Mouse (Mus musculus): Measurements from ENCODE around the gene Cchcr1. TPM values are rescaled to one million over a fixed set of nuclear protein-coding genes. Genes with fewer than 3 reads are reported as not detected.
"Not testable (repeated sequence)": the region's sequence is repeated elsewhere in the genome, so short reads cannot be mapped to it uniquely, and the experiment has no call there.

Cchcr1 gene
- 3.0 and 3.5 TPM in 2 replicates for polyA plus RNA-seq (2015; fragmentation: Nextera tagmentation; extraction: Ambion mirVana)

DNA sequence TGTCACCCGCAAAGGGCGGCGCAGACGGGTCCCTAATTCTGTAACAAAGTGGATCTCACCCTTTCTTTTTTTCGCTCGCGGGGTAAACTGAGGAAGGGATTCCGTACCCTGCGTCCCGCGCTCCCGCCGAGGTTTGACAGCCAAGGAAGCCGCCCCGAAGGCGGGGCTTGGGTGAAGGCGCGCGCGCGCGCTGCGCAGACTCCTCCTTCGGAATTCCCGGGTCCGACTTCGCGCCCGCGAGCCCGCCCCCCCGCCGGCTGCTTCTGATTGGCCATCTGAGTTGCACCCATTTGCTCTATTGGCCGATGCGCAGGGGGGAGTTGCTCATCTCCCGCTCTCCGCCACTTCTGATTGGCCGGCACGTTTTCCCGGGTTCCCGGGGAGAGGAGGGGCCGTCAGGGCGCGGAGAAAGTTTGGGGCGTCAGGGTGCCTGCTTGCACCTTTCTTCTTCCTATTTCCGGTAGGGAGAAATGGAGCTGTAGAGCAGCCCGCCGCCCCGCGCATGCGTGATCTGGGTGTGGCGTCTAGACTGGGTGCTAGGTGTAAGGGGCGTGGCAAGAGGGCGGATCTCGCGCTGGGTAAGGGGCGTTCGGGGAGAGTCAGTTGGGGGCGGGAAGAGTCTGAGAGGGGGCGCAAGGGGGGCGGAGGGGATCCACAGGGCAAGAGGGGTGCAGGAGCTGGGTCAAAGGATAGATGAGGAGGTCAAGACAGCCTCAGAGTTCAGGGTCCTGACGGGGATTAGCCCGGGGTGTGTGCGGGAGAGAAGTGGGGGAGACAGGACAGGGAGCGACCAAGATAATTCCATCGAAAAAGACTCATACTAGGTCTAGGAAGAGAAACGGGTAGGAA lies at the start of gene Cchcr1, which contains the start of gene Tcf19:
TSS of gene Cchcr1 (plus strand) at position 449 of the 849 bp plus-strand sequence.
TSS of gene Tcf19 (minus strand) at position 173 of the 849 bp plus-strand sequence.
- WGBS (ENCODE audit: insufficient replicate concordance): under 1% methylated on average over 64 of the region's 67 CpGs
- DNase-seq: peak; percentile 98
- TF ChIP-seq EP300 (IDR thresholded peaks at IDR 0.05; ENCODE audit: low read depth): peak; percentile 84
- no peak for TF ChIP-seq CTCF (IDR thresholded peaks at IDR 0.05; ENCODE audit: low read depth)
- Histone ChIP-seq H3K4me3 (ENCODE audit: low read depth, low read length) (peak within 1 kb of the TSS; percentile 76), H3K27me3 (ENCODE audit: insufficient read depth, low read length) (no peaks in the 10 kb centered on the region), H3K36me3 (replicated peaks; ENCODE audit: insufficient read depth, low read length) (peaks cover 20% of the 10 kb centered on the region), H3K27ac (ENCODE audit: low read depth) (peak within 1 kb of the TSS; percentile 66; the same call in 1 of the 2 replicates), H3K4me2 (ENCODE audit: low read depth, low read length) (peak within 1 kb of the TSS; percentile 98), H3K9ac (replicated peaks) (peak within 1 kb of the TSS; percentile 72), H3K9me3 (ENCODE audit: low read length) (no peaks in the 10 kb centered on the region), H3K4me1 (ENCODE audit: insufficient read depth) (peaks cover 22% of the 10 kb centered on the region)
- ATAC-seq: peak; percentile 98

DNA sequence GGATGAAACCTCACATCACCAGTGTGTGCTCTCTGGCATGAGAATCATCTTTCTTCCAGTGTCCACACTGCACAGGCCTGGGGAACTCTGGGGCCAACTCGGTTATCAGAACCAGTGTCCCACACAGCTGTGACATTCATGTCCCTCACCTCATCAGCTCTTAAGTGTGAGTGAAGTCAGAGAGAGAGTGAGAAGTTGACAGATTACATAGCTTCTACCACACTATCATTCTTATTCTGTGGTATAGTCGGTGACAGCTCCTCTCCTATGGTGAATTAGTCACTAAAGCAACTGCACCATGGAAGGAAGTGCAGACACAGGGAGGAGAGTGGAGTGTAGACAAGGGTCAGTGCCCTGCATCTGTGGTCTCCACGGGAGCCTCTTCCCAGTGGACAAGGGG lies 48.0 kb upstream of the Cchcr1 start:
- not testable (repeated sequence) for H3K9ac ChIP-seq (replicated peaks); ATAC-seq; H3K9me3 ChIP-seq (ENCODE audit: low read length); H3K27ac ChIP-seq (ENCODE audit: low read depth); H3K4me2 ChIP-seq (ENCODE audit: low read depth, low read length); H3K4me1 ChIP-seq (ENCODE audit: insufficient read depth); DNase-seq; H3K4me3 ChIP-seq (ENCODE audit: low read depth, low read length); H3K36me3 ChIP-seq (replicated peaks; ENCODE audit: insufficient read depth, low read length)
- peaks cover 19% of the 10 kb centered on the region for H3K27me3 ChIP-seq (ENCODE audit: insufficient read depth, low read length)
- WGBS (ENCODE audit: insufficient replicate concordance): 45% methylated on average over 3 of the region's 3 CpGs

DNA sequence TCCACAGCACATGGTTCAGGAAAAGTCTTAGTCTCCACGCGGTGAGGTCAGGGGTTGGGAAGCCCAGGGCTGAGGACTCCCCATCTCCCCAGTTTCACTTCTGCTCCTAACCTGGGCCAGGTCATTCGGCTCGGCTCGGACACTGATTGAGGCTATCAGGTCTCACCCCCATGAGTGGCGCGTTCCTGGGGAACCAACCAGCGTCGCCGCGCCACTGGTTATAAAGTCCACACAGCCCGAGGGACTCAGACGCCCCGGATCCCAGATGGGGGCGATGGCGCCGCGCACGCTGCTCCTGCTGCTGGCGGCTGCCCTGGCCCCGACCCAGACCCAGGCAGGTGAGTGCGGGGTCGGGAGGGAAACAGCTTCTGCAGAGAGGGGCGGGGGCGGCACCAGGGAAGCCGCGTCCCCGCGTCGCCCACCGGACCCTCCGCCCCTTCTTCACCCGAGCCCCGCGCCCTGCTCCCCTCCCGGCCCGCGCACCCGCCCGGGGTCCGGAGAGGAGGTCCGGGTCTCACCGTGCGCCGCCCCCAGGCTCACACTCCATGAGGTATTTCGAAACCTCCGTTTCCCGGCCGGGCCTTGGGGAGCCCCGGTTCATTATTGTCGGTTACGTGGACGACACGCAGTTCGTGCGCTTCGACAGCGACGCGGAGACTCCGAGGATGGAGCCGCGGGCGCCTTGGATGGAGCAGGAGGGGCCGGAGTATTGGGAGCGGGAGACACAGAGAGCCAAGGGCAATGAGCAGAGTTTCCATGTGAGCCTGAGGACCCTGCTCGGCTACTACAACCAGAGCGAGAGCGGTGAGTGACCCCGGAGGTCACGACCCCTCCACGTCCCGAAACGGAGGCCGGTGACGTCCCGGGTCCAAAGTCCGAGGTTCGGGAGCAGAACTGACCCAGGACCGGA lies 46.8 kb upstream of the Cchcr1 start, which contains the start of gene H2-Q10:
TSS of gene H2-Q10 (plus strand) at position 248 of the 910 bp plus-strand sequence.
- TF ChIP-seq EP300 (IDR thresholded peaks at IDR 0.05; ENCODE audit: low read depth) (peak; percentile 14; the same call in 1 of the 2 replicates), CTCF (IDR thresholded peaks at IDR 0.05; ENCODE audit: low read depth) (no peak)
- H3K4me1 ChIP-seq (ENCODE audit: insufficient read depth): no peaks in the 10 kb centered on the region; the same call in 1 of the 2 replicates
- peak within 1 kb of the TSS; percentile 63 for H3K4me2 ChIP-seq (ENCODE audit: low read depth, low read length)
- no peaks in the 10 kb centered on the region for H3K36me3 ChIP-seq (replicated peaks; ENCODE audit: insufficient read depth, low read length)
- H3K27ac ChIP-seq (ENCODE audit: low read depth): peak within 1 kb of the TSS; percentile 93
- ATAC-seq (peak; percentile 84), DNase-seq (peak; percentile 83)
- peaks cover 19% of the 10 kb centered on the region for H3K27me3 ChIP-seq (ENCODE audit: insufficient read depth, low read length)
- H3K4me3 ChIP-seq (ENCODE audit: low read depth, low read length): peak within 1 kb of the TSS; percentile 53
- H3K9me3 ChIP-seq (ENCODE audit: low read length): no peaks in the 10 kb centered on the region
- 4% methylated on average over 62 of the region's 80 CpGs for WGBS (ENCODE audit: insufficient replicate concordance)
- peak within 1 kb of the TSS; percentile 67 for H3K9ac ChIP-seq (replicated peaks)

DNA sequence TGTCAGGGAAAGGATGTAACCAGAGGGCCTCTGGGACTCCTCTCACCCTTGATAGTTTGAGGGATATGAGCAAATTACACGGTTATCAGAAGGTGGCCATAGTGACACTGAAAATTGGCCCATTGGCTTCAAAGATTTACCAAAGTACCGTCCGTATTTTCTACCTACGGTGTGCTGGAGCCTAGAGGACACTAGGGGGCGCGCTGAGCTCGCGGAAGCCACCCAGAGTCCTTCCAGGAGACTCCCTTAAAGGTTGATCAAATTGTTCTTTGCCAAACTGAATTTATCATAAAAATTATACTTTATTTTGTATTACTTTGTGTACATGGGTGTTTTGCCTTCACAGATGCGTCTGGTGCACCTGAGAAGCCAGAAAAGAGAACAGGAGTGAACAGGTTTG lies 32.8 kb upstream of the Cchcr1 start:
- H3K4me2 ChIP-seq (ENCODE audit: low read depth, low read length): no peak overlapping the region
- H3K27me3 ChIP-seq (ENCODE audit: insufficient read depth, low read length): no peaks in the 10 kb centered on the region
- ATAC-seq: peak; percentile 63
- H3K36me3 ChIP-seq (replicated peaks; ENCODE audit: insufficient read depth, low read length): no peaks in the 10 kb centered on the region
- H3K9me3 ChIP-seq (ENCODE audit: low read length): no peaks in the 10 kb centered on the region
- DNase-seq: peak; percentile 71
- no peak overlapping the region for H3K4me3 ChIP-seq (ENCODE audit: low read depth, low read length)
- no peak for TF ChIP-seq EP300 (IDR thresholded peaks at IDR 0.05; ENCODE audit: low read depth)
- peak; percentile 91 for TF ChIP-seq CTCF (IDR thresholded peaks at IDR 0.05; ENCODE audit: low read depth)
- no peak overlapping the region for H3K9ac ChIP-seq (replicated peaks)
- H3K27ac ChIP-seq (ENCODE audit: low read depth): no peak overlapping the region
- 1% methylated on average over 9 of the region's 9 CpGs for WGBS (ENCODE audit: insufficient replicate concordance)
- no peaks in the 10 kb centered on the region for H3K4me1 ChIP-seq (ENCODE audit: insufficient read depth)

DNA sequence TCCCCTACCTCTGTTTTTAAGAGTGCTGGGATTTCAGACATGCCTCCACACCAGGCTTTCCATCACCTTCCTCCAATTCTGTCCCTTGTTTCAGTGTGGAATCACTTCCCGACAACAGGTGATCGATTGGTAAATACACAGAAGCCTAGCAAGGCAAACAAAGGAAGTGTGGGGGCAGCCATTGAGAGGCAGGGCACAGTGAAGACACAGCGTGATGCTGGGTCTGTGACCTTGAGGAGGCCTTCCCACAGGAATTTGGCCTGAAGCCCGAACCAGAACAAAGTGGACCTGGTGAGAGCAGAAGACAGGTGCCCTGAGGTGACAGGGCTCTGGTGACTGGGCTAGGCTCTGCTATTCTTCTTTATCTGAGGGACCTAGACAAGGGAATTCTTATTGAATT lies 31.2 kb upstream of the Cchcr1 start:
- Histone ChIP-seq H3K4me1 (ENCODE audit: insufficient read depth) (no peaks in the 10 kb centered on the region), H3K27ac (ENCODE audit: low read depth) (peak overlapping the region; percentile 62), H3K4me2 (ENCODE audit: low read depth, low read length) (no peak overlapping the region), H3K9ac (replicated peaks) (no peak overlapping the region), H3K27me3 (ENCODE audit: insufficient read depth, low read length) (no peaks in the 10 kb centered on the region), H3K4me3 (ENCODE audit: low read depth, low read length) (no peak overlapping the region), H3K9me3 (ENCODE audit: low read length) (no peaks in the 10 kb centered on the region), H3K36me3 (replicated peaks; ENCODE audit: insufficient read depth, low read length) (no peaks in the 10 kb centered on the region)
- TF ChIP-seq EP300 (IDR thresholded peaks at IDR 0.05; ENCODE audit: low read depth) (no peak; the same call in 1 of the 2 replicates), CTCF (IDR thresholded peaks at IDR 0.05; ENCODE audit: low read depth) (no peak)
- ATAC-seq (peak; percentile 90), DNase-seq (peak; percentile 72)
- 21% methylated on average over 4 of the region's 4 CpGs for WGBS (ENCODE audit: insufficient replicate concordance)

DNA sequence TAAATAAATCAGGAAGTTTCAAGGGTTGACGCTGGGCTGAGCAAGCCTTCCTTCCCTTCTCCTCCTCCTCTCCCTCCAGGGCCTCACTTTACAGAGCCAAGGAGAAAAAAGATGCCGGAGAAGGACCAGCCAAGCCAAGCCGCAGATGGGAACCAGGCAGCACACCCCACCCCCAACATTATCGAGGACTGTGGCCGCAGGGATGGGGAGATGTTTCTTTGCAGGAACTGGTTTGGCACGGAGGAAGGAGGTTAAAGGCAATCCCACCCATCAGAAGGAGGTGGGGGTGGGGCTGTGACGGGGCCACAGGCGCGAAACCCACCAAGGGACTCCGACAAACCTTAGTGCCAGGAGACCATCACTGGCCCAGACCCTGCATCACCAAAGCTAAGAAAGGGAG lies 30.2 kb upstream of the Cchcr1 start:
- H3K4me2 ChIP-seq (ENCODE audit: low read depth, low read length): no peak overlapping the region
- TF ChIP-seq CTCF (IDR thresholded peaks at IDR 0.05; ENCODE audit: low read depth) (no peak), EP300 (IDR thresholded peaks at IDR 0.05; ENCODE audit: low read depth) (no peak)
- H3K4me1 ChIP-seq (ENCODE audit: insufficient read depth): no peaks in the 10 kb centered on the region
- no peak overlapping the region for H3K4me3 ChIP-seq (ENCODE audit: low read depth, low read length)
- ATAC-seq (no peak), DNase-seq (no peak)
- 43% methylated on average over 10 of the region's 10 CpGs for WGBS (ENCODE audit: insufficient replicate concordance)
- H3K36me3 ChIP-seq (replicated peaks; ENCODE audit: insufficient read depth, low read length): no peaks in the 10 kb centered on the region
- no peak overlapping the region for H3K27ac ChIP-seq (ENCODE audit: low read depth)
- no peak overlapping the region for H3K9ac ChIP-seq (replicated peaks)
- no peaks in the 10 kb centered on the region for H3K27me3 ChIP-seq (ENCODE audit: insufficient read depth, low read length)
- H3K9me3 ChIP-seq (ENCODE audit: low read length): no peaks in the 10 kb centered on the region
